Mouse (Mus musculus): ENCODE data around the gene Actn1. TPM values are rescaled to one million over a fixed set of nuclear protein-coding genes. Genes with fewer than 3 reads are reported as not detected.
A peak's percentile ranks its signal among the peaks of the same experiment; 100 is the strongest.

Gene Actn1
- total RNA-seq, 2 experiments from 2014 or later: 13.9 to 18.2 TPM

DNA sequence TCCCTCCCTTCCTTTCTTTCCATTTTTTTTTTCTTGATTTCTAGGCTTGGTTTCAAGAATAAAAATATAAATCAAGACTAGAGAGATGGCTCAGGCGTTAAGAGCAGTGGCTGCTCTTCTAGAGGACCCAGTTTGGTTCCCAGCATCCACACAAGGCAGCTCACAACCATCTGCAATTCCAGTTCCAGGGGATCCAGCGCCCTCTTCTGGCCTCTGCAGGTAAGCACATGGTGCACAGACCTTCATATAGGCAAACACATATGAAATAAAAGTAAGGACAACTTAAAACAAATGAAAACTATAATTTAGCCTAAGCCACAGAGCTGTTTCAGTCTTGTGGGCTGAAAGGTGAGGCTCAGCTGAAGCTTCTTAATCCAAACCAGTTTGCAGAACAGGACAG is 60.4 kb downstream of the Actn1 start:
- no peak for ATAC-seq (replicated peaks; ENCODE audit: poor library complexity, severe bottlenecking)

DNA sequence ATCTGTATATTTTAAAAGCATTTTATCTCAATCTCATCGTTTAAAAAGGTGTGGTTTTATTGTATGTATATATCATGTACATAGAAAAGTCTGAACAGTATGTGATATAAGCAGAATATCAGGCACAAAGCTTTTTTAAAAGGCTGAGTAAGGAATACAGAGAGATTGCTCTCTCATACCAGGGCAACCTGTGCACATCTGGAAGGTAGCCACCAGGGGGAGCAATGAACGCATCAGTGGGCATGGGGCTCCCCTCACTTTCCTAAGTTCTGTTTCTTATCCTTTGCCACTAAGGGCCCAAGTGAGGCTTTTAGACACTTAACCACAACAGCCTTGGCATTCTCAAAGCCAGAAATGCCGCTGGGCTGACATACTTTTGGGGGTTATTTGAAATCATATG is 61.7 kb downstream of the Actn1 start:
- ATAC-seq (replicated peaks; ENCODE audit: poor library complexity, severe bottlenecking): peak; percentile 64

DNA sequence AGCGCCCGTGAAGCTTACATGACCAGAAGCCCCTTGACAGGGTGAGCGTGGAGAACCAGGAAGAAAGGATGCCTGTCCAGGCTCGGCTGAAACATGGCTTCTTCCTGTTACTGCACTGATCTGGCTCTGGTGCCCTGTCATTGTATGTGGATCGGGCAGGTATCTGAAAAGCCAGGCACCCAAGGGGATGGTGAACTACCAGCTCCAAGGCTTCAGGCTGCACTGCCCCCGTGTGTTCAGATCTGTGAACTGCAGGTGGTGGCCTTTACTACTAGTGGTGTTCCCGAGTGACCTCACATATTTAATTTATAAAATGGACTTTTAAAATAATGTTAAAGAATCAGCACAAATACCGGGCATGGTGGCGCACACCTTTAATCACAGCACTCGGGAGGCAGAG is 62.8 kb downstream of the Actn1 start:
- ATAC-seq (replicated peaks; ENCODE audit: poor library complexity, severe bottlenecking): peak; percentile 66; the same call in 1 of the 2 replicates

DNA sequence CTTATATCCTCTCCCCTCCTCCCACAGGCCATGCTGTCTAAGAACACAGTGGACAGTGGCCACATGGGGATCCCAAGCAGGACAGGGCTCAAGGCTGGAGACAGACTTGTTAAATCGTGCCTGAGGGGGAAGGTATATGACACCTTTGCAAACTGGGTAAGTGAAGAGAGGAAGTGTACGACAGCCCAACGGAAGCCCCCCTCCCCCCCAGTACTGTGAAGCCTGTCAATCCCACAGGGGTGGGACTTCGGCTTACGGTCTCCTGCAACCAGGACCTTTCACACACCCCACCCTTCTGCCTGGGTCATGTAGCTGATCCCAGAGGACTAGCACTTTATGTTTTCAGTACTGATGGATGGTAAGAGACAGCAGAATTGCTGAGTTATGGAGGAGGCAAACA is 68.4 kb downstream of the Actn1 start:
- ATAC-seq (replicated peaks; ENCODE audit: poor library complexity, severe bottlenecking): no peak

DNA sequence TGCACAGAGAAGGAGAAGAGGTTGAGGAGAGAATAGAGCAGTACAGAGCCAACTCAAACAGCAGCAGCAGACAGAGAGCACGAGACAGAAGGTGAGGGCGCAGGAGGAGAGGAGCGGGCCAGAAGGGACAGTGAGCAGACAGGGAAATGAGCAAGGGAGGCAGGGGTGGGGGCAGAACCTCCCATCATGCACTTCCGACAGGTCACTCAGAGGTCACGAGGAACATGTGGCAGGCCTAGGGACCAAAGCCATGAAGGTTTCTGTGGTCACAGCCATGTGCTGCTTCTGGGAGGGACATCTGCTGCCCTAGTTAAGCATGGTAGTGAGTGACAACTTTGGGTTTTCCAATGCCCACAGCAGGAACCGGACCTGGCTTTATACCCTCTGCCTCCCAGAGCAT is 68.8 kb downstream of the Actn1 start:
- no peak for ATAC-seq (replicated peaks; ENCODE audit: poor library complexity, severe bottlenecking)

DNA sequence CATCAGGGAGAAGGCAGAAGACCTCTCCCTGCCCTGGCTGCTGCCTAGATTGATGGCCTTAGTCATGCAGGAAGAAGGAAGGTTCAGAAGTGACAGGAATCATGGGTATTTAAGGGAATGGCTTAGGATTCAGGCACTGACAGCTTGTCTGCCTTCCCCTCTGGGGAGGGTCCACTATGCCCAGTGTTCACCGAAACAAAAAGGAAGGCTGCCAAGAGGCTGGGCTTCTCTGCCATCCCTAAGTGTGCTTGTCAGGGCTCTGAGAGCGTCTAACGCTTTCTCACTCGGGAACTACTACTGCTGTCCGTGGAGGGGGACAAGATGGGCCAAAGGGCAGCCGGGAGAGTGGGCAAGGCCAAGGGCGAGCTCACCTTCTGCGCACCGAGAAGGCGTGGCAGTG is 69.3 kb downstream of the Actn1 start:
- no peak for ATAC-seq (replicated peaks; ENCODE audit: poor library complexity, severe bottlenecking)

DNA sequence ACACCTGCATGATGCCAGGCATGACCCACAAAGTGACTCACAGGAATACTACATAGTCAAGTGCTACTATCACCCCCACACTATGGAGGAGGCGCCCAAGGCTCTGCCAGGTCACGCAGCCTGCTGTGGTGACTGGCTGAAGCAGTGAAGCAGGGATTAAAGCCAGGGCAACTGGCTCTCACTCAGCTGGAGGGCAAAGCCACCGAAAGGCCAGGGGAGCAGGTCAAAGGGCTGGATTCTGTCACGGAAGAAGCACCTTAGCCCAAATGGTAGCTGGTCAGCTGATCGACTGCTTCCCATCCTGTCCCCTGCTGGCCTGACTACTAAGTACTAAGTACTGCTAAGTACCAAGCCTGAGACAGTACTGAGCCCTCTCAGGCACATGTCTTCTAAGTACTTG is 76.1 kb downstream of the Actn1 start:
- no peak for ATAC-seq (replicated peaks; ENCODE audit: poor library complexity, severe bottlenecking)

DNA sequence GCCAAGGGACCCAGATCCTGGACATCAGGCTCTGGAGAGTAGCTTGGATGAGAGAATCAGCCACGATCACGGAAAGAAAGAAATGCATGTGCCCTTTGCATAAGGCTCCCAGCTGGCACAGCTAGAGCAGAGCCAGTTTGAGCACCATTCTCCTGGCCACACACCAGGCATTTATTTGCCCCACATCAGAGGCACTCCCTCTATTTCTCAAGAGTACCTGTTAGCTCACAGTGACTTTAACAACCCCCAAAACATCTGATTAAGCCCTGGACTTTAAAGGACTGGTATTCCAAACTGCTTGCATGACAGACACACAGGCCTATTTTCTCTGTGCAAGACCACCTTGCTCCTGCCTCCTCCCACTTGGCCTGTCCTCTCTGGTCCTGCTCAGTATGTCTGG is 78.3 kb downstream of the Actn1 start:
- ATAC-seq (replicated peaks; ENCODE audit: poor library complexity, severe bottlenecking): no peak

DNA sequence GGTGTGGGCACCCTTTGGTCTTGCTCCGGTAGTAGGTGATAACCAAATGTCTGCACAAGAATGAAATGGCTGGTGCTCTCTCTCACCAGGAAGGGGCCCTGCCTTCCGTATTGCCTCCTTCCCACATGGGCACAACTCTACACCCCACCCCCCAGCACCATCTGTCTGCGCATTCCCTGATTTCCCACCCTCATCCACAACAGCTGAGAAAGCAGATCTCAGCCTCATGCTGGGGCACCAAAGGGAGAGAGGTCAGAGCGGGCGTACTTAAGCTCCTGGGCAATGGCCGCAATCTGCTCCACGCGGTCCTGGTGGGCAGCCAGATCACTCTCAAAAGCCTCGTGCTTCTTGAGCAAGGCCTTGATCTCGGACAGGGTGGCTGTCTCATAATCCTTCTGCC is 82.1 kb downstream of the Actn1 start:
- ATAC-seq (replicated peaks; ENCODE audit: poor library complexity, severe bottlenecking): no peak

DNA sequence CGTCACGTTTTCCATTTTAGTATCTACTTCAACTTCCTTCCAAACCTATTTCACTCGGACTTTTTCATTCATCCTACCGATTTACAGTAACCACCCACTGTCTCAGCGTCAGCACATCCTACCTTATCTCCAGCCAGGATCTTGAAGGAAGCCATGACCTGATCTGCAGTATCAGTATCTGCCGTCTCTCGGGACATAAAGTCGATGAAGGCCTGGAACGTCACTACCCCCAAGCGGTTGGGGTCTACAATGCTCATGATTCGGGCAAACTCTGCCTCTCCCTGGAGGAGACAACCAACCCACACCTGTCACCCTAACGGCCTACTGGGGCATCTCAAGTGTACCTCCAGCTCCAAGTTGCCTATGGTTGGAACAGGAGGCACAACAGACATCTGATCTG is 91.4 kb downstream of the Actn1 start:
- ATAC-seq (replicated peaks; ENCODE audit: poor library complexity, severe bottlenecking): no peak

DNA sequence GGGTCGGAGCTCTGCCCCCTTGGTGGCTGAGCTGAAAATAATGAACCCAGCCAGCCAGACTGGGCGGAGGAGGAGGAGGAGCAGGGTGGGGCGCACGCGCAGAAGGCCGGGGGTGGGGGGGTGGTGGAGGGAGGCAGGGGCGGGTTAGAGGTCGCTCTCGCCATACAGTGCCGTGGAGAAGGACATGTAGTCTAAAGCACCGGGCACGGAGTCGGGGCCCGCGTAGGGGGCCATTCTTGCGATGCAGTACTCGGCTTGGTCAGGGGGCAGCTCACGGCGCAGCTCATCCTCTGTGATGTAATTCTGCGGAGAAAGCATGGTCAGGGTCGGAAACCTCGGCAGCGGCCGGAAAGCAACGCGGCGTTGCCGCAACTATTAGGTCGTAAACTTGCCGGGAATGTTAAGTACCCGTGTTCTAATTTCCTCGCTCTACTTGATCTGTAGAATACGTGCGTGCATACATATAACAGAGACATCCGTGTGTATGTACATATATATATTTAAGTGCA is 91.9 kb downstream of the Actn1 start:
- ATAC-seq (replicated peaks; ENCODE audit: poor library complexity, severe bottlenecking): peak; percentile 92

DNA sequence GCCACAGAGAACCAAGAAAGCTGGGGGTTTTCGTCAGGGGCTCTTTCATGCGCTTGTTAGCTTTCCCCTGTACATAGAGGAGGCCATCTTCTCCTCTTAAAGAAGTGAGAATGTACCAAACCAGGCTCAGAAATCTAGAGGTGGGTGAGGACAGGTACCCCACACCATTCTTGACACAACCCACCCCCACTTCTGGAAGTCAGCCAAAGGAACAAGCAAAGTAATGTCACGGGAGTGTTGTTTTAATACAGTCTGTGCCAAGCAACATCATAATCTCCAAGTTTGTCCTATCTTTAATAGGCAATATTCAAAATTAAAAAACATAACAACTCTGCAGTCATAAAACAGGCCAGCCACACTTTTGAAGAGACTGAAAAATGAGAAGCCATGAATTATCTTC is 92.8 kb downstream of the Actn1 start:
- no peak for ATAC-seq (replicated peaks; ENCODE audit: poor library complexity, severe bottlenecking)

DNA sequence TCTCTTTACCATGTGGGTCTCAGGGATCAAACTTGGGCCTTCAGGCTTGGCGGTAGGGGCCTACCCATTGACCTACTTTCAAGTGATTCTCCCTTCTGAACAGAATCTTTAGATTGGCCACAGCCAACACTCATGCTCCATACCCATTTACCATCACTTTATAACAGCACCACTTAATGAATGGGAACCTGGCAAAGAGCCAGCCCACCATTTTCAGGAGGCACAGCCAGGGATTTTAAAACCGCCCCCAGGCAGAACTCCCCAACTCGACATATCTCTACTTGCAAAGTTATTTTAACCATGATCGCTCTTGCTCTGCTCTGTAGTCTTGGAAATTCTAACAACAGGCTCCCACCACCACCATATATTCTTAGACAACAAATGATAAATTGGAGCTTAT is 93.5 kb downstream of the Actn1 start:
- no peak for ATAC-seq (replicated peaks; ENCODE audit: poor library complexity, severe bottlenecking)

DNA sequence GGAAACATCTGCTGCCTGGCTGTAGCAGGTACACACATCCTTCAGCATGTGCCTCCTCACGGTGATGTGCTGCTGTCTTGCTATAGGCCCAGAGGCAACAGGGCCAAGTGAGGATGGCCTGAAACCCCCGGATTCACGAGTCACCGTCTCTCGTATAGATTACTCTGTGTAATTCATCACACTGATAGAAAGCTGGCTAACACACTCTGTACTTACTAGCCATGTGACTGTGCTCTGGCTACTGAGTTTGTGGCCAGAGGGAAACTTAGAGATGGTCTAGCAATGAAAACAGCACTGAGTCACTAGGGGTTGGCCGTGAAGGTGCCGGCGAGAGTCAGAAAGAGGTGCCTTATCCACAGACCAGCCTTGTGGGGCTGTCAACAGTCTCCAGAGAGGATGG is 95.6 kb downstream of the Actn1 start:
- no peak for ATAC-seq (replicated peaks; ENCODE audit: poor library complexity, severe bottlenecking)

DNA sequence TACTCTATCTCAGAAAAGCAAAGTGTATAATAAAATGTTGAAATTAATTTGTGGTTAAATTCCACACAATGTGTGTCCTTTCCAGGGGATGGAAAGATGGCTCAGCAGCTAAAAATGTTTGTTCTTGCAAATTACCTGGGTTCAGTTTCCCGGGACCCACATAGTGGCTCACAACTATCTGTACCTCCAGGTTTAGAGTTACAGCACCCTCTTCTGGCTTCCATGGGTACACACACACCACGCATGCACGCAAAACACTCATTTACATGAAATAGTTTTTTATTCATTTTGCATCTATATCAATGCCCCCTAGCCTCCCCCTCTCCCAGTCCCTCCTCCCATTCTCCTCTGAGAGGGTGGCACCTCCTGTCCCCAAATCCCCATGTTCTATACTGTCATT is 97.7 kb downstream of the Actn1 start:
- ATAC-seq (replicated peaks; ENCODE audit: poor library complexity, severe bottlenecking): no peak

DNA sequence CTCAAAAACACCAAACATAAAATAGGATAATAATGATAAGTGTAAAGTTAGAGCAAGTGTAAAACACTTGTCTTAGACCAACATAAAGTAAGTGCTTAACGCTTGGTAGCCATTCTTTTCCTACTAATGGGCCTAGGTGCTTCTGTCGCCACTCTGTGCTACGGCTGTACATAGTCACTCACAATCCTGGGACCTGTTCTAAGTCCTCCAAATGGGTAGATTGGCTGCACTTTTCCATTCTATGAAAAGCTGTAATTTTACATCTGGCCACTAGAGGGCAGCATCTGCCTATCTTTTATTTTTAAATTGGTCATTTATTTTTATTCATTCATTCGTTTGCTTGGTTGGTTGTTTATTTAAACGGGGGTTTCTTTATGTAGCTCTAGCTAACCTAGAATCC is 102.5 kb downstream of the Actn1 start:
- no peak for ATAC-seq (replicated peaks; ENCODE audit: poor library complexity, severe bottlenecking)

DNA sequence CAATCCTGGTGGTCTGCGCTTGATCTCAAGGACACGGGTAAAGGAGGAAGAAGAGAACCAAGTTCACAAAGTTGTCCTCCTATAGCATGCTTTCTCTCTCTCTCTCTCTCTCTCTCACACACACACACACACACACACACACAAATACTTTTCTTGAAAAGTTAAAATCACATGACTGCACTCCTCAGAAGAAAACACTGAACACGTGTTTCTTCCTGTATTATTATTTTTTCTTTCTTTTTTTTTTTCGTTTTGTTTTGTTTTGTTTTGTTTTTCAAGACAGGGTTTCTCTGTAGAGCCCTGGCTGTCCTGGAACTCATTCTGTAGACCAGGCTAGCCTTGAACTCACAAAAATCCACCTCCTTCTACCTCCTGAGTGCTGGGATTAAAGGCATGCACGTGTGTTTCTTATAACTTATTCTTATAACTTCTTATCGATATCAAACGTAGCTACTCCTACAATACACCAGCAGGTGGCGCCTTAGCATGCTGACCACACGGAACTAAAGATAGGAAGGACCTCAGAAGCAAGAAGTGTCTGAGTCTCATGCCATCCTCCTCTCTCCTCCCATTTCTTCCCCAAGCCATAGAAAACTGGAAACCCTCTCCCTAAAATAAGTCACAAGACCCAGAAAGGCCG is 106.4 kb downstream of the Actn1 start:
- ATAC-seq (replicated peaks; ENCODE audit: poor library complexity, severe bottlenecking): peak; percentile 41; the same call in 1 of the 2 replicates

DNA sequence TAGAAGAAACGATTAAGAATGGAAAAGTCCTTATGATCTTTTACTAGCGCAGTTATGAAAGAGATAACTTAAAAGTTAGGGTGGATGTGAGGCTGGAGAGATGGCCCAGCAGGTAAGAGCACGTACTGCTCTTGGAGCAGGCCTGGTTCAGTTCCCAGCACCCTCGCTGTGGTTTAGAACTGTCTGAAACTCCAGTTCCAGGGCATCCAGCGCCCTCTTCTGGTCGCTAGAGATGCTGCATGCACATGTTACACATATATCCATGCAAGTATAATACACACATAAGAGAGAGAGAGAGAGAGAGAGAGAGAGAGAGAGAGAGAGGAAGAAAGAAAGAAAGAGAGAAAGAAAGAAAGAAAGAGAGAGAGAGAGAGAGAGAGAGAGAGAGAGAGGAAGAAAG is 107.1 kb downstream of the Actn1 start:
- ATAC-seq (replicated peaks; ENCODE audit: poor library complexity, severe bottlenecking): no peak

DNA sequence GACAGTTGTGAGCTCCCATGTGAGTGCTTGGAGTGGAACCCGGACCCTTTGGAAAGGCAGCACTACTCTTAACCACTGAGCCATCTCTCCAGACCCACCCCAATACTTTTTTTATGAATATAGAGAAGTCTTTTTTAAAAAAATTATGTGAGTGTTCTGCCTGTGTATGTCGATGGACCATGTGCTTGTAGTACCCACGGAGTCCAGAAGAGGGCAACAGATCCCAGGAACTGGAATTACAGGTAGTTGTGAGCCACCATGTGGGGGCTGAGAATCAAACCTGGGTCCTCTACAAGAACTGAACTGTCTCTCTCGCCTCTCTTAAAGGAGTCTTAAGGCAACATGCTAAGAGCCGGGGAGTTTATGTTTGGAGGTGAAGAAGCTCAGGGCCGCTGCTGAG is 108.3 kb downstream of the Actn1 start:
- no peak for ATAC-seq (replicated peaks; ENCODE audit: poor library complexity, severe bottlenecking)

DNA sequence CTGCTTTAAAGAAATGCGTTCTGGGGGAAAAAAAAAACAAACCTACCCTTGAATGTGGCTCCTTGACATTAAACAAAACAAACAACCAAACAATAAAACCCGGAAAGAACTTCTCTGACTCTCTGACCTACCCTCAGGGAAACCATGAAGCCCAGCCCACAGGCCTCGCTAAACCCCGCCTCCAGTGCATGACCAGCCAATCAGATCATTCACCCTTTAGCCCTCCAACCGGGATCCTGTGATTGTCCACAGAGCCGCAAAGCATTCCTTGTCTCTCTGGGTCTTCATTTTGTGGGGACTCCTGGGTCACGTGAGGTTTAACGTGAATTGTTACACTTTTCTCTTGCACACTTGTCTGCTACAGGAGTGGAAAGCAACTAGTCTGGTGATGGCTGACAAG is 109.5 kb downstream of the Actn1 start:
- ATAC-seq (replicated peaks; ENCODE audit: poor library complexity, severe bottlenecking): peak; percentile 70

DNA sequence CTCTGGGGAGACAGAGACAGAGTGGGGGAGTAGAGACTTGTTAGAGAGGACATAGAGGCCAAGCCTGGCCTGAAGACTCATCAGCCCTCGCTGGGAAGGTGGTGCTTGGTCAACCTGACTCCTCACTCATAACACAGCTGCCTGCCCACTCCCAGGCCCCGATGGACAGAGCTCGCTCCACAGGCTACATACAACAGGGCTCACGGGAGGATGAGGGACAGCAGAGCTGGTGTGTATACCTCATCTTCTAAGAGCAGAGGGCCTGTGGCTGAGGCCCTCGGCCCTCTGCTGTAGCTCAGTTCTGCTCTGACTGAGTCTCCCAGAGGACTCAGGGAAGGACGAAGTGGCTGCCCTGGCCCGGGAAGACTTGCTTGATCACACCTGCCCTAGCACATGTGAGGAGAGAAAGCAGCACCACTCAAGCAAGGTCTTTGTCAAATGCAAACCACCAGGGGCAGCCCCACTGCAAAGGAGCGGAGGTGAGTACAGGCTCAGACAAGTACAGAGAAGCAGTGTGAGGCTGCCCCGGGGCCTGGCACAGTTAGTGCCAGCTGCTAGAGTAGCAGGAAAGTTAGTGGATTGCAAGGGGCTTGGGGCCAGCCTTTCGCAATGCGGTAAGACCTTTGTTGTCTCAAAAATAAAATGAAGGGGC is 112.5 kb downstream of the Actn1 start:
- no peak for ATAC-seq (replicated peaks; ENCODE audit: poor library complexity, severe bottlenecking)

All from granulocyte monocyte progenitor cell, adult 5-6 weeks (primary cell).